Mouse (Mus musculus): ENCODE results near the gene Arfgap3.

Gene Arfgap3

GRCm38 (mm10) chr15:83251176-83252004 lies 98.7 kb downstream of the Arfgap3 start, which contains the start of gene A4galt:
Gene A4galt (minus strand): TSS chr15:83251774.
- peak; percentile 78 for DNase-seq

DNA sequence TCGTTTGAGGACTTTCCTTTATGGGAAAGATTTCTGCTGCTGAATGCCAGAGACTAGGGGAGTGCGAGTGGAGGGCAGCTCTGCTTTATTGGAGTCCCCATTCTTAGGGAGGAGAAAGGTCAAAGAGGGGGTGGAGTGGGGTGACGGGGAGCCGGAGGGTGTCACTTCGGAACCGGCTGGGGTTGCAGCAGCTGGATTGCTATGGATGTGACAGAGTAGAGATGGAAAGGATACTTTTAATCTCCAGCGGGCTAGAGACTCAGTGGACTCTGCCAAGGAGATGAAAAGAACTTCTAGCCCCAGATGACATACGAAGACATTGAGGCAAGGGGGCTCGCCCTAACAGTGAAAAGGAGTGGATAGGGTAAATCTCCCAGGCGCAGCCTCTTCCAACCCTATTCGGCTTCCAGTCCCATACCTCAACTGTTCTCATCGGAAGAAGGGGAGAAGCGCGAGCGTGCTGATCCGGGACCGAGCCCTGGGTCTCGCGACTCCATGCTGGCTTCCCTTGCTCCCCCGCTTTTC lies 99.3 kb downstream of the Arfgap3 start:
- DNase-seq, result peak; percentile 36
